ENCODE assay signal across 8 mouse cellular contexts in the genomic region with DNA sequence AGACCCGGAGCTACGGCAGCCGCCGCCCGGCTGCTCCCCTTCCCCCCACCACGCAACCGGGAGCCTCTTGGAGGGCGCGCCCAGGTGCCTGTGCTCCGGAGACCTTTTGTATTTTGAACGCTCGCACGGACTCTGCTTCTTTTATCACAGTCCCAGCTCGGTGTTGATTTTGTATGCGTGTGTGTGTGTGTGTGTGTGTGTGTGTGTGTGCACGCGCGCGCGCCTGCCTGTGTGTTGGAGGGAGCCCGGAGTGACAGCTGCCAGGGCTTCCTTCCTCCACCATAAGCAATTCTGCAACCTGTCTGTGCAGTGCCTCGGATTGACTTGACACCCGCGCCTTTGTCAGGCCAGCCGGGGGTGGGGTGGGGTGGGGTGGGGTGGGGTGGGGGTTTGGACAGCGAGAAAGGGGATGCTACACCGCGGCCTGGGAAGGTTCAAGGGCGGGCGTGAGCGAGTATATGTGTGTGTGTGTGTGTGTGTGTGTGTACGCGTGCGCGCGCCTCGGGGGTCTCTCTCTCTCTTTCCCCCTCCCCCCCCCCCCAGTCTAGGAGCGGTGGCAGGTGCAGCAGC. TPM values are rescaled to one million over a fixed set of nuclear protein-coding genes. Genes with fewer than 3 reads are reported as not detected.
DNase-seq lines count a peak whose midpoint lies in the region; ATAC-seq and TF ChIP-seq lines count a peak whose summit lies in the region.

No protein-coding gene starts in this region.

- peak overlapping the region; percentile 78 for H3K9ac ChIP-seq in ES-E14 (ENCODE audit: insufficient read depth, low read depth, low read length, poor library complexity, severe bottlenecking)
- H3K9ac ChIP-seq in heart, embryonic 15.5 days: peak overlapping the region; percentile 92
- peak overlapping the region; percentile 93 for H3K9ac ChIP-seq in stomach, embryonic 14.5 days (replicated peaks; ENCODE audit: low read depth, low read length)

- TF ChIP-seq CTCF in C2C12 (IDR thresholded peaks at IDR 0.05; ENCODE audit: control insufficient read depth, insufficient read depth, insufficient read length): no peak

- in situ Hi-C loops in ES-E14 (cut with MboI; ENCODE audit: low sequenced_read_pairs in 2 of 2, unreplicated experiment in 2 of 2): no loop called here

- peaks cover 8% of the 10 kb centered on the region for H3K79me3 ChIP-seq in C2C12 (ENCODE audit: low read depth)

- H3K27me3 ChIP-seq in C2C12 (ENCODE audit: control insufficient read depth, insufficient read depth, insufficient read length): no peaks in the 10 kb centered on the region
- no peaks in the 10 kb centered on the region for H3K27me3 ChIP-seq in heart, embryonic 15.5 days
- H3K27me3 ChIP-seq in stomach, embryonic 14.5 days (ENCODE audit: control insufficient read depth, insufficient read depth, low read length): no peaks in the 10 kb centered on the region

- WGBS in heart, embryonic 15.5 days: under 1% methylated on average over 28 of the region's 38 CpGs
- WGBS in stomach, embryonic 14.5 days: 1% methylated on average over 29 of the region's 38 CpGs

- peak overlapping the region; percentile 67 for H3ac ChIP-seq in C2C12 (ENCODE audit: control insufficient read depth, insufficient read length, low read depth)

- H3K79me2 ChIP-seq in C2C12 (ENCODE audit: control insufficient read depth, insufficient read depth): peaks cover 46% of the 10 kb centered on the region

- H3K27ac ChIP-seq in ES-E14 (ENCODE audit: insufficient read depth, low read depth, low read length, poor library complexity, severe bottlenecking): no peak overlapping the region
- peak overlapping the region; percentile 87 for H3K27ac ChIP-seq in heart, embryonic 15.5 days
- peak overlapping the region; percentile 67; the same call in 1 of the 2 replicates for H3K27ac ChIP-seq in stomach, embryonic 14.5 days (ENCODE audit: low read length)

- H3K36me3 ChIP-seq in C2C12 (ENCODE audit: control insufficient read depth, insufficient read depth): no peaks in the 10 kb centered on the region
- H3K36me3 ChIP-seq in ES-E14 (ENCODE audit: control insufficient read depth, insufficient read depth, low read length, poor library complexity, severe bottlenecking): no peaks in the 10 kb centered on the region
- no peaks in the 10 kb centered on the region for H3K36me3 ChIP-seq in heart, embryonic 15.5 days
- no peaks in the 10 kb centered on the region for H3K36me3 ChIP-seq in stomach, embryonic 14.5 days (ENCODE audit: control insufficient read depth, insufficient read depth, low read length)

- H3K9me3 ChIP-seq in ES-E14 (ENCODE audit: control insufficient read depth, insufficient read depth, low read depth, low read length): no peaks in the 10 kb centered on the region
- no peaks in the 10 kb centered on the region for H3K9me3 ChIP-seq in heart, embryonic 15.5 days (replicated peaks)
- H3K9me3 ChIP-seq in stomach, embryonic 14.5 days (ENCODE audit: control insufficient read depth, low read depth, low read length): no peaks in the 10 kb centered on the region

- peak overlapping the region; percentile 68 for H3K4me3 ChIP-seq in C2C12 (ENCODE audit: insufficient read depth, poor library complexity, severe bottlenecking)
- H3K4me3 ChIP-seq in ES-E14 (ENCODE audit: insufficient read depth in 1 of 2, low read depth in 1 of 2, low read length in 2 of 2, poor library complexity in 1 of 2, severe bottlenecking in 1 of 2): peak overlapping the region; percentile 85 to 88
- H3K4me3 ChIP-seq in heart, embryonic 15.5 days: peak overlapping the region; percentile 92
- H3K4me3 ChIP-seq in stomach, embryonic 14.5 days (ENCODE audit: low read depth, low read length): peak overlapping the region; percentile 94

- H3K4me1 ChIP-seq in ES-E14 (ENCODE audit: control insufficient read depth in 2 of 2, insufficient read depth in 2 of 2, low read length in 2 of 2, poor library complexity in 1 of 2): peaks cover 0 to 2% of the 10 kb centered on the region in 2 experiments; a peak in 1 of 4 replicates
- H3K4me1 ChIP-seq in heart, embryonic 15.5 days (replicated peaks): peaks cover 12% of the 10 kb centered on the region
- peaks cover 6% of the 10 kb centered on the region for H3K4me1 ChIP-seq in stomach, embryonic 14.5 days (ENCODE audit: control insufficient read depth, insufficient read depth, low read length)

- peak overlapping the region; percentile 78 for H3K4me2 ChIP-seq in heart, embryonic 15.5 days
- peak overlapping the region; percentile 71 for H3K4me2 ChIP-seq in stomach, embryonic 14.5 days (replicated peaks; ENCODE audit: low read depth, low read length)

- peak; percentile 40 for ATAC-seq in heart, embryonic 15.5 days (replicated peaks; ENCODE audit: insufficient number of reproducible peaks, insufficient read depth, low FRiP score, low read depth)
- ATAC-seq in stomach, embryonic 14.5 days (ENCODE audit: insufficient number of reproducible peaks, insufficient read depth, low FRiP score, low read depth): 0 out of 2 replicates have a peak, but pooled peaks have one; percentile 26

- no peak for DNase-seq in ES-E14 (ENCODE audit: low read depth, low spot score)
- peak; percentile 51 for DNase-seq in embryo, embryonic 10.5 days (ENCODE audit: low spot score)
- DNase-seq in layer of hippocampus, postnatal 14 days (ENCODE audit: low spot score in 2 of 2): peak; percentile 52 to 65
- DNase-seq in lung, postnatal 36 days: peak; percentile 50
- DNase-seq in urinary bladder, adult 2 months (ENCODE audit: low spot score): no peak

TF ChIP-seq in C2C12, 6 proteins besides CTCF, POLR2A, EP300 and RAD21:
- TF ChIP-seq MYOG (IDR thresholded peaks at IDR 0.05; ENCODE audit: control insufficient read depth, extremely low read depth, insufficient read length) (no peak), CEBPB (IDR thresholded peaks at IDR 0.05; ENCODE audit: low read depth) (no peak), FOSL1 (IDR thresholded peaks at IDR 0.05; ENCODE audit: insufficient read depth, low read length, poor library complexity, severe bottlenecking) (no peak), MAX (IDR thresholded peaks at IDR 0.05) (no peak), USF1 (IDR thresholded peaks at IDR 0.05; ENCODE audit: low read depth) (no peak), MYOD1 (IDR thresholded peaks at IDR 0.05; ENCODE audit: control insufficient read depth, insufficient read length, low read depth) (no peak)

TF ChIP-seq in ES-E14, 5 proteins besides CTCF, POLR2A, EP300 and RAD21:
- TF ChIP-seq MAFK (IDR thresholded peaks at IDR 0.05; ENCODE audit: insufficient read depth, low read depth, low read length): no peak
- no peak for TF ChIP-seq ZNF384 (IDR thresholded peaks at IDR 0.05; ENCODE audit: low read depth, low read length)
- TF ChIP-seq ZC3H11A (IDR thresholded peaks at IDR 0.05; ENCODE audit: borderline replicate concordance, low read depth, low read length): no peak
- no peak for TF ChIP-seq CHD2 (IDR thresholded peaks at IDR 0.05; ENCODE audit: low read depth, low read length)
- TF ChIP-seq HCFC1 (IDR thresholded peaks at IDR 0.05; ENCODE audit: borderline replicate concordance, insufficient read depth, low read length): no peak

RNA-seq across cellular contexts. Expression of gene Hectd4, which starts 0.8 kb away (rescaled TPM):
- 5.4 TPM for polyA plus RNA-seq in C2C12 (2012; fragmentation: generic; extraction: Trizol)
- 14.2 and 22.4 TPM in 2 replicates for total RNA-seq in ES-E14 (2012; rRNA removed)
- polyA plus RNA-seq in heart, embryonic 15.5 days (2015; fragmentation: Nextera tagmentation; extraction: Ambion mirVana): 3.0 and 4.4 TPM in 2 replicates
- total RNA-seq in layer of hippocampus, postnatal 14 days (2021): 100 to 1,000 TPM; 180 to 193 TPM
- 9.5 and 10.4 TPM in 2 replicates for polyA plus RNA-seq in stomach, embryonic 14.5 days (2014; fragmentation: Nextera tagmentation; extraction: Ambion mirVana)
- 11.8 and 13.2 TPM in 2 replicates for polyA plus RNA-seq in urinary bladder, adult 2 months (2012; rRNA removed)

RNA-seq across cellular contexts. Expression of gene Rpl6, which starts 16.5 kb away (rescaled TPM):
- polyA plus RNA-seq in C2C12 (2012; fragmentation: generic; extraction: Trizol): 1,946 TPM
- 1,876 and 2,169 TPM in 2 replicates for total RNA-seq in ES-E14 (2012; rRNA removed)
- polyA plus RNA-seq in heart, embryonic 15.5 days (2015; fragmentation: Nextera tagmentation; extraction: Ambion mirVana): 323 and 339 TPM in 2 replicates
- total RNA-seq in layer of hippocampus, postnatal 14 days (2021): 100 to 1,000 TPM; 457 to 460 TPM
- 726 and 741 TPM in 2 replicates for polyA plus RNA-seq in stomach, embryonic 14.5 days (2014; fragmentation: Nextera tagmentation; extraction: Ambion mirVana)
- 889 and 965 TPM in 2 replicates for polyA plus RNA-seq in urinary bladder, adult 2 months (2012; rRNA removed)

RNA-seq across cellular contexts. Expression of gene Ptpn11, which starts 29.6 kb away (rescaled TPM):
- 75.8 TPM for polyA plus RNA-seq in C2C12 (2012; fragmentation: generic; extraction: Trizol)
- 26.3 and 40.2 TPM in 2 replicates for total RNA-seq in ES-E14 (2012; rRNA removed)
- 18.5 and 20.0 TPM in 2 replicates for polyA plus RNA-seq in heart, embryonic 15.5 days (2015; fragmentation: Nextera tagmentation; extraction: Ambion mirVana)
- 10 to 100 TPM; 87.7 to 90.7 TPM for total RNA-seq in layer of hippocampus, postnatal 14 days (2021)
- polyA plus RNA-seq in stomach, embryonic 14.5 days (2014; fragmentation: Nextera tagmentation; extraction: Ambion mirVana): 27.6 and 28.3 TPM in 2 replicates
- polyA plus RNA-seq in urinary bladder, adult 2 months (2012; rRNA removed): 40.0 and 56.5 TPM in 2 replicates

Comparison
In these comparisons a context has a peak if more than half of its experiments do, and no peak if none do; other contexts are left out.
1. DNase-seq: peak in embryo, embryonic 10.5 days (single experiment), layer of hippocampus, postnatal 14 days (2 of 2) and lung, postnatal 36 days (single experiment); none in ES-E14 (single experiment) and urinary bladder, adult 2 months (single experiment).
2. Peak in every context shown above with its lines, with median percentiles within 50 percentile points of each other: H3K4me3 ChIP-seq and H3K9ac ChIP-seq.